Mouse (Mus musculus) 3134 (cell line): ENCODE measurements around the gene Abr.

Experiments used
- DNase-seq: peaks from one replicate; pipeline ENCODE4 v3.0.0-alpha.2; 2011; ENCODE audit warnings: low spot score; ENCODE audit not compliant: insufficient read length; ENCODE audit errors: extremely low read depth

The Abr gene

DNA sequence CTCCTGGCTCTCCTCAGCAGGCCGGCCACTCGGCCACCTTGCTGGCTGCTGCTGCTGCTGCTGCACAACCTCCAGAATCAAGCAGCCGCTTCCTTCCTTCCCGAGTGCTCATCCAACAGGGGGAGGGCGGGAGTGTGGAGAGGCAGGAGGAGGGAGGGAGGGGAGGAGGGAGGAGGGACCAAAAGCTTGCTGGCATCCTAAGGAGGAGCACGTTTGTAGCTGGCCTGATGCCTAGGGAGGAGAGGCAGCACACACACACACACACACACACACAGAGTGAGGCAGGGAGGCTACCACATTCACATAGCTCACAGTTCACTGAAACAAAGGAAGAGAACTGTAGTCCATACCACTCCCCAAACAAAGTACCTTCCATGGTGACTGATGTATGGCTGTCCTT is 153.8 kb downstream of the Abr start:
- DNase-seq: peak; percentile 44

- no peak for DNase-seq
These were observed 154.6 kb downstream of the Abr start for GRCm38 (mm10) chr11:76467487-76468005.

DNA sequence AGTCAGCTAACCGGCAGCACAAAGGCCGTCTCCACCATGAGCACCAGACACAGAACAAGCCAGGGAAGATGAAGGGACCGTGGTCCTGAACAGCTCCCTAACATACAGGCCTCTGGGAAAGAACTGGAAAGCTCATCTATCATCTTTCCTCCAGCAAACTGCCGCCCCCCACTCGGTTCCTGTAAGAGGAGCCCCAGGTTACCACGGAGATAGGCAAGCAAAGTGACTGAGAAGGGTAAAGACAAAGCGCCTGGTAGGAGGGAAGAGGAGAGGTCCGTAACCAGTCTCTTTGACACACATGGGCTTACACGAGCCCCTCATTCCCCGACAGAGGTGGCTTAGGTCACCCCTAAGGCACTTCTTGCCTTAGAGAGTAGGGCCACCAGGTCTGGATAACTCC is 155.0 kb downstream of the Abr start:
- no peak for DNase-seq

DNA sequence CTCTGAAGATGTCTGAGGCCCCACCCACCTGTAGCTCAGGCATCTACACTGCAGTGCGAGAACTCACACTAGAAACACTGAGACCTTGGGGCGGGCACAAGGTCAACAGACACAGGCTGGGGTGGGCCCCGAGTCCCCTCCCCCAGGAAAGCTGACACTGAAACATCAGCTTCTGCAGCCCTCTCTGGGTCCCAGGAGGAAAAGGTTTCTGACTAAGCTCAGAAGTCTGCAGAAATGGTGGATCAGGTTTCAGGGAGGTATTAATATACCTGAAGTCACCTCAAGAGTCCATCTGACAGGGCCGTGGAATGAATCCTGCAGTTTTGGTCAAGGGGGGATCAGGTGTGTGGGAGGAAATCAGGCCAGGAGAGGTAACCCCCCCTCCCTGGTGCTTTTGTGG is 156.2 kb downstream of the Abr start:
- DNase-seq: no peak

DNA sequence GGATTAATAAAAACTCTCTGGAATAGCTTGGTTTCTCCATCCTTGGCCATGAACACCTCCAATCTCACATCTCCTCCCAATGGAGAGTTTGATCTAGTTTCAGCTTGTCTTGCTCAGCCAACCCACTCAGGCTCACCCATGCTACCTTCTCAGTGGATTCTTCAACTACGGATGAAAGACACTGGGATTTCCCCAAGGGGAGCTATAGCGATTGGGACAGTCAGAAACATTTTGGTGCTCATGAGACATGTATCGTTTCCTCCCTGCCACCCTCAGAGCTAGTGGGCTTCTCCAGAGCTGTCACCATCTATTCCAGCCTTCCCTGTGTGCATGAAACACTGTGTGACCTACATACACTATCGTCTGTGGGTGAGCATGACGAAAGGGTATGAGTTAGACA is 160.4 kb downstream of the Abr start:
- no peak for DNase-seq

DNA sequence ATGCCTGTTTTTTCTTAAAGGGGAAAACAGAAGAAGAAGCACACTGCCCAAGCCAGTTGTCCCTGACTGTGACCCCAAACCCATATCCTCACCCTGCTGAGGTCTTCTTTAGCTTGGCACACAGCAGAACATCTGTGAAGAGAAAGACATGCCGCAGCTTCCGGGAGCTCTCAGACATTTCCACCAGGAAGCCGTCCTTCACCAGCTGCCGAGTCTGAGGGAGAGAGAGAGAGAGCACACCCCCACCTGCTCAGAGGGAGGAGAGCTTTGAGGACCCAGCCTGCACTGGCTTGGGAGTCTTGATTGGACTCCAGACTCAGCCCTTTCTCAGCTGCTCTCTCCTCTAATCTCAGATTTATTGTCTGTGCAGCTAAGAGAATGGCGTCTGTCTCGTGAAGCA is 160.9 kb downstream of the Abr start:
- DNase-seq: no peak

DNA sequence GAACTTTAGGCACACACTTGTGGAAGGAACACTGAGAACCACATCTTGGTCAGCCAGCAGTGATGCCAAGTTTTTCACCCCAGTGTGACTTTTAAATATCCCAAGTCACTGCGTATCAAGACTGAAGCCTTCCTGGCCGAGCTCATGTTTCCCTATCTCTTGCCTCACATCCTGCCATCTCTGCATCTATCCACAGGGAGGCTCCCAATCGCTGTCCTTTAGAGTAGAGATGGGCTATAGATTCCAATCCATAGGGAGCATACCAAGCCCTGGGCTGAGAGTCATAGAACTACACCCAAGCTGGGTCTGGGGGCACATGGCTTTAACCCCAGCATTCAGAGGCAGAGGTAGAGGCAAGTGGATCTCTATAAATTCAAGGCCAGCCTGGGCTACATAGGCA is 162.6 kb downstream of the Abr start:
- no peak for DNase-seq

GRCm38 (mm10) chr11:76458730-76459129 is 163.4 kb downstream of the Abr start:
- no peak for DNase-seq

DNA sequence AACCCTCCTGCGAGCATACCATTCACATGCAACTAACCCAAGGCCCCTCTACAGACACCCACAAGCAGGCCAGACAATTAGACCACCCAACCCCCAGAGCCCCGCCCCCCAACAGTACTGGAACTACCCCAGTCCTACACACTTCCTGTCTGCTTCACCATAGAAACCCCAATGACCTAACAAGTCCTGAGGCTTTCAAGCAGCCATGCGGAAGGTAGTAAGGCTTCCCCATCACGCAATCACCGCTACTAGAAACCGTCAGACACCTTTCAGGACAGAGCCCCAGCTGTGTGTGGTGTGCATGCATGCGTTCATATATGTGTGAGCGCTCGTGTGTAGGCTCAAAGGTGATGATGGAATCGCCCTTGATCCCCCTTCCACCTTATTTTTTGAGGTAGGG is 165.2 kb downstream of the Abr start:
- no peak for DNase-seq

- DNase-seq: peak; percentile 67
These were observed 165.9 kb downstream of the Abr start for GRCm38 (mm10) chr11:76456233-76456632.

DNA sequence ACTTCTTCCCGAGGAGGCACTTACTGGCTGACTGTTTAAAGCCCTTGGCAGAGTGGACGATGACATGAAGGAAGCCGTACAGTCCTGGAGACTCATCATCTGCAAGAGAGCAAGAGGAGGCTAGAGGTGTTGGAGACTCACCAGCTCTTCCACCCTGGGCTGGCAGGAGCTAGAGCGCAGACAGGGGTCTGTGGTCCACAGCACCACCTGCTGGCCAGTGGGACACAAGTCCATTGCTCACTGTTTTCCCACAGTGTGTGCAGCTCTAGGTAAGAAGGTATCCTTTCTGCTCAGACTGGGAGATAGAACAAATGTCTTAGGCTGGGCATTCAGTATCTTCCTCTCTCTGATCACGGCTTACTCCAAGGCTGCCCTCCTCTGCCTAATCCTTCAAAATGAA is 167.6 kb downstream of the Abr start:
- peak; percentile 44 for DNase-seq

GRCm38 (mm10) chr11:76450202-76450561 is 171.9 kb downstream of the Abr start:
- no peak for DNase-seq

- no peak for DNase-seq
These were observed 172.5 kb downstream of the Abr start for GRCm38 (mm10) chr11:76449520-76450201.

DNA sequence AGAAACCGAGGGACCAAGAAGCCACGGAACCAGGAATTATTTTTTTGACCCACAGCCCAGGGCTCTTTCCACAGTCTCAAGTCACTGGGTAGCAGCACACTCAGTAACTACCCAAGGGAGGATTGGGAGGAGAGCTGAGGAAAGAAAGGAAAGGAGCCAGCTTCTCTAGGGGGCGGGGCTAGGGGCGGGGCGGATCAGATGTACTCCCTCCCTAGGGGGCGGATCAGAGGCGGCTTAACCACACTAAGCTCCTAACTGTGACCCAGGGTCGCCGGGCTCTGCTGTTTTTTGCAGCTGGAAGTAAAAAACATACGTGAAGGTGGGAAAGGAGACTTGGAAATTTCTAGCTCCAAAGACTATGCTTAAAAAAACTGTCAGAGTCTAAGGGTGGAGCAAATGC is 175.9 kb downstream of the Abr start:
- DNase-seq: no peak

GRCm38 (mm10) chr11:76445459-76445858 is 176.7 kb downstream of the Abr start:
- no peak for DNase-seq

DNA sequence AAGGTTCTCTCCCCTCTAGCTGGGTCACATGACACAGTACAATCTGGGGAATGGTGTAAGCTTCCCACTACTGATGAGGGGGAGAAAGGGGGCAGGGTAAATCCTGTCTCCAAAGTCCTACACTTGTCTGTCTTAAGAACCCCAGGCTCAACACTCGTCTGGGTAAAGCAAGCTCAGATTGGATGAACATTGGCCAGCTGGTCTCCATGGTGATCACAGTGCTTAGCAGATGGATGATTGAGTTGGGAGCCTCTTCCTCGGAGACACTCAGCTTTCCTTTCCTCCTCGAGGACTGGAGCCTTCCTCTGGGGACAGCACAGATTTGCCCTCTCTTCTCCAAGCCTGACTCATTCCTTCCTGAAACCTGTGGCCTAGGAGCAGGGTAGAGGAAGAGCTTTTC is 182.4 kb downstream of the Abr start:
- DNase-seq: no peak

GRCm38 (mm10) chr11:76436864-76437437 is 185.2 kb downstream of the Abr start:
- DNase-seq: no peak

DNA sequence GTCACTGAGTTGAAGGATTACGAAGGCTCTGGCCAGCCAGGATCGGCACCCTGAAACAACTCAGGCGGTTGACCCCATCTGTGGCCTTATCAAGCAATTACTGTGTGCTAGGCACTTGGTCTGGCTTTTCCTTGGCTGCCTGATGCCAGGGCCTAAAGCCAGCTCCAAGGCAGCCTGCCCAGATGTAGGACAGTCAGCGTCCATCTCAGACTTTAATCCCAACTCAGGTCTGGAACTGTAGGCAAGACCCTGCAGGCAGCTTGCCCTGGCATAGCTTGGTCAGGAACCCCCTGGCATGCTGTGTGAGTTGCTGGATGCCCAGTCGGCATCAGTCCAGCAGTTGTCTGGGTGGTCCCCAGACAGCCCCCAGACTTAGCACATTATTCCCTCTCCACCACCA is 186.1 kb downstream of the Abr start:
- DNase-seq: no peak

DNA sequence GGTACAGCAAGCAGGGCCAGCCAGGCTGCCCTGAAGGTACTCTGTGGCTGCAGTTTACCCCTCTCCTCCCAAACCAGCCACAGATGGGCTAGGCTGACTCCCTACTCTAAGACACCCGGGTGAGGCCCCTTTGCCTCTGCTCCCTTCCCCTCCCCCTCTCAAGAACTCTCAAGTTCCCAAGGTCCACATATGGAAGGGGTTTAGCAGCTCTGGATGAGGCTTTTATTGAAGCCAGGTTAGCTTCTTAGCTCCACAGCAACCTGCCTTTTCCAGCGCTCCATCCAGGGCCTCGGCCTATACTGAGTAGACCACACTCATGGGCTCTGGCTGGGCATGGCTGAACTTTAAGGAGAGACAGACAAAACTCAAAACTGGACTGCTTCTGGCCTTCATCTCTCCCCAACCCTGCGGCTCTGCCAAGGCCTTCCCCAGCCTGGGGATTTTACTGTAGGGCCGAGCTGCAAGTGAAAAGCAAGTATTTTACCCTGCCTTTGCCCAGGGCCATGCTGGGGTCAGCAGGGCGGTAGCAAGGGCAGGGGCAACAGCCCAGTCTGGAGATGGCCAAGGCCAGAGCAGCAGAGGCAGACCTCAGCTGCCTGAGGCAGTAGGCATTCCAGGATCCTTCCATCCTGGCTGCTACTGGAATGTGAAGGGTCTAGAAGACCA is 192.0 kb downstream of the Abr start:
- DNase-seq: no peak

- no peak for DNase-seq
These were observed 192.6 kb downstream of the Abr start for GRCm38 (mm10) chr11:76429556-76429955.

DNA sequence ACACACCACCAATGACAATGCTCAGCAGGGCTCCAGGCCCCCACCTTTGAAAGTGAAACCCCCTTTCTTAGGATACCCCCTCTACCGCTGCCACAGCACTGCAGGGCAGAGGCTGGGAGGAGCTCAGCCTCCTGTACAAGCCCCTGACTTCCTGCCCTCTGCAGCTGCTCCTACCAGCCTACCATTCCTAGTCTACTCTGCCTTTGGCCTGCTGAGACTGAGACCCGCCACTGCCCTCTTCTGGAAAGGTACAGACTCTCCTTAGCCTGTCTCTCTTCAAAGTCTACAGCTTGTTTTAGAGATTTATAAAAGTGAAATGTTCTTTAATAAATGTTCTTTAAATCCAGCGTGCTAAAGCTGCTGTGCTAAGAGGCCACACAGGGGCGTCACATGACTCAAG is 193.1 kb downstream of the Abr start:
- DNase-seq: no peak

DNA sequence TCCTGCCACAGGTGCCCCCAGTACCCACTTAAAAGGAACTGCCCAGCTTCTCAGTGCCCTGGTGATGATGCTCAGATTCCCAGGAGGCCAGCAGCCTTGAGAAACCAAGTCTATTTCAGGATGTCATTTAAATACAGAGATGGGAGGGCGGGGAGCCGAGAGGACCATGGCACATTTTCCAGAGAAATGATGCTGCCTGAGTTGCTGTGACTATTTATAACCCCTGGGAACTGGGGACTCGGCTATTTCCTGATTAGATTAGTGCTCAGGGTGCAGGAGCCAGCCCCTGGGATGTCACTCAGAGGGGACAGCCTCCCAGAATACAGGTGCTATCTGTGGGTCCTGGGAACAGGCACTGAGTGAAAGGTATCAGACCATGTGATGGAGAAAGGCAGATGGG is 194.3 kb downstream of the Abr start:
- DNase-seq: no peak
